Mouse (Mus musculus) embryo, embryonic 11.5 days (tissue): ENCODE measurements around the gene Hlx.

Source experiments
- DNase-seq: peaks from one replicate; pipeline ENCODE4 v3.0.0-alpha.2; 2012; ENCODE audit warnings: low read depth, low spot score

The Hlx gene

DNA sequence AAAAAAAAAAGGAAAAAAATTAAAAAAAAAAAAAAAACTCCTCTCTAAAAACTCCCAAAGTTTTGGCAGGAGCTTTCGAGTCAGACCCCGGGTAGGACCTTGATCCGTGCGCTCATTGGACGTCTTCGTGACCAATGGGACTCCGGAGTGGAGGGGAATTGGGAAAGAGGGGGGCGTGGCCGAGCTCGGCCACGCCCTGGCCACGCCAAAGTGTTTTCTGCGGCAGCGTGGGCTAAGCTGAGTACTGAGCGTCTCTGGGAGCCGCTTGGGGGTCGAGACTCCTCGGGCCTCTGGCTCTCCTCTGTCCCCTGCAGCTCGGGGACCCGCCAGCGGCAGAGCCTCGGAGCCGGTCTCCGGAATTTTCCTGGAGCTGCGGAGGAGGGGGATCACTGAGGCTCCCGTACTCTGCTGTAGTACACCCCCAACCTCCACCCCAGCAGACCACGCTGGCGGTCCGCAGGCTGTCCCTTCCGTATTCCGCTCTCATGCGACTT is at the start of gene Hlx:
Hlx (minus strand) TSS at position 64 of the 494 bp plus-strand sequence.
- DNase-seq, result peak; percentile 82

DNA sequence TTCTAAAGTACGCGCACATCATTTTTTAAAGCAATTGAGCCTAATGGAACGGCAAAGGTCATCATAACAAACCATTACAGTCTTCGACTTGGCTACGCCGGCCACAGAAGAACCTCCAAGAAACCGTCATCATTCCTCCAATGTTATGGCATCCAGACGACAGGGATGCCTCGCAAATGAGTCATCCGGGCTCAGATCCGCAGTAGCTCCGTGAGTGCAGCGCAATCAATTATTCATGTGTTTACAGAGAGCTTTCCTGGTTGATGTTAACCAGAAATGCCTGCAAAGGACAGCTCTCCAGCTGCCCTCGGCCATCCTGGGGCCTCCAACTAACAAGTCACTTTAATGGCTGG is 49.7 kb upstream of the Hlx start:
- peak; percentile 23 for DNase-seq

DNA sequence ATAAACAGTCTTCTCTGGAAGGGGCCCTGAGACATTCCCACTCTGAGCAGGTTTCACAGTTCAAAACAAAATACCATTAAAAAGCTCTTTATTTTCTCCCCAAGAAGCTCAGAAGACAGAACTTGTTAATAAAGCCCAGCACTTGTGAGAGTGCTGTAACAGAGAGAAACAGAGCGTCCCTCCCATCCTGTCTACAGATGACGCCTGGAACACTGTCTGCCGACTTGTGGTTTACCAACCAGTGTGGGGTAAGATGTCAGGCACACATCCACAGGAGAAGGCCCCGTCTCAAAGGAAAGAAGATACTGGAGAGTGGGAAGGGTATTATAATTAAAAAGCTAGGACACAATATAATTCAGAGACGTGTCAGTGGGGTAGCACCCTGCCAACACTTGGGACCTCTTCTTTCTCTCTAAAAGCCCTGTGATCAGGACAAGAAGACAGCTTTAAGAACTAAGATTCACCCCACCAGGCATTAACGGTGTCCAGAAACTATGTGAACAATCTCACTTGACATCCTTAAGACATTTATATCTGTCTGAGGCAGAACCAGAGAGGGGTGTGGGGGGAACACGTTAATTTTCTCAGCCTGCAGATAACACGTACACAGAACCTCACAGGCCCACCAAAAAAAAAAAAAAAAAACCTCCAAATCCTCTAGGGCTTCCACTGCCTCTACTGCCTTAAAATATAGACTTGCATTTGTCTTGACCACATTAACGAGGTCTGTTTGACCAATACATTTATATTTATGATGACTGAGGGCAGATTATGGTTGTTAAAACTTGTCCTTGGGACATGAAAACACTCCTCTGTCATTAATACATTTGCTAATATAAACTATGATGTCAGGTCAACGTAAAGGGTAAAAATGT is 49.1 kb upstream of the Hlx start:
- no peak for DNase-seq

DNA sequence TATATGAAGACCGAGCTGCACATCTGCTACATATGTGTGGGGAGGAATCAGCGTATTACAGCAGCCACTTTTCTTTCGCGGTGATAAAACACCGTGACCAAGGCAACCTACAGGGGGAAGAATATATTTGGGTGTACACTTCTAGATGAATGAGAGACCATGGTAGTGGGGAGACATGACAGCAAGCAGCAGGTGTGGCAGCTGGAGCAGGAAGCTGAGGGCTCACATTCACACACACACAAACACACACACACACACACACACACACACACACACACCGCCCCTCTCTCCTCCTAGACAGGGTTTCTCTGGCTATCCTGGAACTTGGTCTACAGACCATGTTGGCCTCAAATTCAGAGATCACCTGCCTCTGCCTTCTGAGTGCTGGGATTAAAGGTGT is 45.7 kb upstream of the Hlx start:
- DNase-seq, result no peak

DNA sequence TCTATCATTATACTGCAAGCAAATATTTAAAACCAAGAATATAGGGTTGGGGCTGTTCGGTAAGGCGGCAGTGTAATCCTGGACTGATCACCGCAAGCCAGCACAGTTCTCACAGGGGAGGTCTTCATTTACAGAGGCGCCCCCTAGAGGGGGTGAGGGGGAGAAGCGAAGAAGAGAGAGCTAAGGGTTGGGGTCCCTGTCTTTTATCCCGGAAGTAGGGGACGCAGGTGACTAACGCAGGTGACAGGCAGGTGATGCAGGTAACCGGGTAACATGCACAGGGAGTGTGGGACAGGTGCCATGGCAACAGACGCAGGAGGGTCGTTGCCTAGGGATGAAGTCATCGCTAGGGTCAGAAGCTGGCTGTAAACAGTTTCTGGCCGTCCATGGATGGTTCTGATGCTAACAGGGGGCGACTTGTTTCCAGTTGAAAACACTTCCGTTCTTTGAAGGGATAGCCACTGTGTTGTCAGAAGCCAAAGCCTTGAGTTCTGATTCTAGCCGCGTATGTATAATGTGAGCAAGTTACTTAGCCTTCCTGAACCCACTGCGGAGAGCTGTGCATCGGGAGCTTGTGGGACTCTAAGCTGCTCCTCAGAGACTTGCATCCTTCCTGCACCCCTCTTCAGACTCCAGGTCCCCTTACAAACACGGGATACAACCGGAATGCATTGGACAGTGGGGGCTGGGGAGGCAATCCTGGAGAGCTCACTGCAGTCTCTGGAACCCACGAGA is 44.8 kb upstream of the Hlx start:
- no peak for DNase-seq

DNA sequence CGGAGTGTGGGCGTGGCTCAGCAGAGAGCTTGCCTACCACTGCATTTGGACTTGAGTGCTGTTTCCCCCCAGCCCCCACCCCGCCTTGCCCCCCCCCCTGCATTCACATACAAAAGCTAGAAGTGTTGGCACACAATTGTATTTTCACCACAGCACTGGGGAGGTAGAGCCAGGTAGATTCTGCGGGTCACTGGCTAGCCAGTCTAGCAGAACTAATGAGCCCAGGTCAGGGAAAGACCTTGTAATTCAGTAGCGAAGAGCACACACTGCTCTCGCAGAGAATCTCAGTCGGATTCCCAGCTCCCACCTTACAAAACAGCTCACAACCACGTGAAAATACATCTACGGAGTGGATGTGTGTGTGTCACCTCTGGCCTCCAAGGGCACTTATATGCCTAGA is 42.9 kb upstream of the Hlx start:
- no peak for DNase-seq

DNA sequence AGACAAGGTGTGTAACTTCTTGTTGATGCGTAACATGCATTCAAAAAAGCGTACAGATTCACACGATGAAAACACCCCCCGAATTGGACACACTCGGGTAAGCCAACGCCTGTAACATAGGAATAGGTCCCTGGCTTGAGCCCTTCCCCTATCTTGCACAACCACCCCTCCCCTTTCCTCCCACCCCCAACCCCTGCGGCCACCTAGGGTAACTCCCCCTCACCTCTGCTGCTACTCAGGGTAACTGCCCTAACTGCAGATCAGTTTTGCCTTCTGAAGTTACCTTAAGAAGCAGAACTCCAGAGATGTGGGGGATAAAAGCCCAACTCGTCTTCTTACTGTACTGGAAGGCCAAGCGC is 39.5 kb upstream of the Hlx start:
- DNase-seq, result no peak

DNA sequence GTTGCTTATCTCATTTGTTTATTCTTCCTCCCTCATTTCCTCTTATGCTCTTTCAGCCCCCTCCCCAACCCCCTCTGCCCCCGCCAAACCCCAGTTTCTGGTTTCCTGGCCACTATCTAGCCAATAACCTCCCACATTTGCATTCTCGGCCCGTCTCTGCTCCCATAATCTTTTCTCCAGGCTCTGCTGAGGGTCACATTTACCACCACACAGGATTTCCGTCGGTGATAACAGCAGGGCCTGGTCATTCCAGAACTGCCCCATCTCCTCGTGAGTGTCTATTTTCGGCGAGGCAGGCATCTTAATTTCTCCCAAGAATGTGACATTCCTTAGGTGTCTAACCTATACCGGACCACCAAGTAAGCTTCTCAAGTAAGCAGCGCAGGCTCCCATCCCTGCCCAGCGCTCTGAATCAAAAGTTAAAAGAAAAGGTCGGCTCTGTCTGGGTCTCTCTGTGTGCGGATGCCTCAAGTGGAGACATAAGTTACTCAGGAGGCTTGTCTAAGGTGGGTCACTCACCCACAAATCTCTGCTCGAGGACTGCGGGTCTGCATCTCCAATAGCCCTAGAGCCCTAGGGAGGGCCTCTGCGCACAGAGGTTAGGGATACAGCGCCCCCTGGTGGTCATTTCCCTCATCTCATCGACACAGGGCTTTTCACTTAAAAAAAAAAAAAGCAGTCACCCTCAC is 38.9 kb upstream of the Hlx start:
- DNase-seq, result peak; percentile 63

DNA sequence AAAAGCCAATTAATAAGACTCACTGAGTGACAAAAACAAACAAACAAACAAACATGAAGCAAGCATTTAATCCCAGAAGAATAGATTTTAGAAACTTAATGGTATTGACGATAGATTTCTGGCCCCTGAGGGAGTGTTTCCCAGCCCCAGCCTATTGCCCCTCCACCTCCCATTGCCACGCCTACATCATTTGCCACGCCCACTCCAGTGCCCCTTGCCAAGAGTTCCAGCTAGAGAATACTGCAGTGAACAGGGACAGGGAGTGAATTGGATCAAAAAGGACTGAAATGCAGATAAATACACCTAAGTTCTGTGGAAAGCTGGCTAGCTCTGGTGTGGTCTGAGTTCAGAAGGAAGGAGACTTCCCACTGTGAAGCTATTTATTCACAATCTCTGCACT is 31.4 kb upstream of the Hlx start:
- DNase-seq, result no peak

DNA sequence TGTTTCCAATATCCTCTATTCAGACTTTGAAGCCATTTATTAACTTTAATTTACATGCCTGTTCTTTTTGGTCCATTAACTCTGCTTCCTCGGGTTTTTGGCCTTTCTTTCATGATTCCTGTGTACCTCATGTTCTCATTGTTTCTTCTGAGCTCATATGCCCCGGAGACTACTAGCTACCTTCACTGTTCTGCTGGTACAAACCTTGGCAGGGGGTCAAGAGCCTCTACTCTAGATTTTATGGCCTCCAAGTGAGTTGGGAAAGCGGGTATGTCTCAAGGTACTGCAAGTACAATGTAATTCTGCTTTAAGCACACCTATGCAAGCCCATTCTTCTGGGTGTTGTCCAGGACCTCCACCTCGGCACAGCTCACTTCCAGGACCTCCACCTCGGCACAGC is 30.5 kb upstream of the Hlx start:
- no peak for DNase-seq

DNA sequence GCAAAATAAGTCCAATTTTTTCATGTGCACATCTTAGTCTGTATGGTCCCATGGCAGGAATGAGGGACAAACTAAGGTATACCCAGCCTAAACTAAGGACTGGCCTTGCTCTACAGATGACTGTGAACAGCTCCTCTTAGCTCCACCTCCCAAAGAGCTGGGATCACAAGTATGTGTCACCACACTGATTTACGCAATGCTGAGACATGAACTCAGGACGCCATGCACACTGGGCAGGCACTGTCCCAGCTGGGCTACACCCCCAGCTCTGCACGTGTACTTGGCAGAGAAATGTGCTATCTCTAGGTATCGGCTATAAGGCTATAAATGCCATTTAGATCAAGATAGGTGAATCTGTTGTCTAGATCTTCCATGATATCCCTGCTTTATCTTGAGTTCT is 29.6 kb upstream of the Hlx start:
- DNase-seq, result no peak

DNA sequence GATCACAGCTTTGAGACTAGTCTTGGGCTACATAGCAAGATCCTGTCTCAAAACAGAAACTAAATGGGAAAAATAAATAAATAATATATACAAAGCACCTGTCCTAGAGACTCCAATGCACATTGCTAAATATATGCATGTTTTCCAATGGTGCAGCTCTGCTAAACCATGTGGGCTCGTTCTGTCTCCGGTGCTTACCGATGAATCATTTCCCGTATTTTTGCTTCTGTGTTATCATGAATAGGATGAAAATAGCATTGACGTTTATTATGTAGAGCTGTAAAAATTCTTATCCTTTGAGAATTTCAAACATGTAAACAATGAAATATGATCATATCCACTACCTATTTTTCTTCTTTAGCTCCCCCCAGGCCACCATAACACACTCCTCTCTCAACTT is 20.3 kb upstream of the Hlx start:
- no peak for DNase-seq

DNA sequence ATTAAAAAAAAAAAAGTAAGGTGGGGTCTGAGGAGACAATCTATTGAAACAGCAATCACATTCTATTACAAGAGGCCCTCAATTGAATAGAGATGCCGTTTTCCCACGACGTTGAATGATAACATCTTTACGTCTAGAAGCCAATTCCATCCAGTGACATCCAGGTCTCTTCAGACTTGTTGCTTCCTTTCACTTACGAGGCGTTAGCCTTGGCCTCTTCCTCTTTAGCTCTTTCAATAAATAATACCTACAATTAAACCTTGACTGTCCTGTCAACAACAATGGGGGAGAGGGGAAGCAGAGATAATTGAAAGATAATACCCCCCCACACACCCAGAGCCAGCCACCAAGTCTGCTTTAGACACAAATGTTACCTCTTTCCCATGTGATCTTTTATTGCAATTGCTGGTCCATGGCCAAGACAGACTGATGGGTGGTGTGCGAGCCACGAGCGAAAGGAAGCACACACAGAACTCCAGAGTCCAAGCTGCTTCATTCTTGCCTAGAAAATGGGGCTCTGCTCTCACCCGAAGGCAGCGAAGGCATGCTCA is 17.8 kb upstream of the Hlx start:
- DNase-seq, result no peak

DNA sequence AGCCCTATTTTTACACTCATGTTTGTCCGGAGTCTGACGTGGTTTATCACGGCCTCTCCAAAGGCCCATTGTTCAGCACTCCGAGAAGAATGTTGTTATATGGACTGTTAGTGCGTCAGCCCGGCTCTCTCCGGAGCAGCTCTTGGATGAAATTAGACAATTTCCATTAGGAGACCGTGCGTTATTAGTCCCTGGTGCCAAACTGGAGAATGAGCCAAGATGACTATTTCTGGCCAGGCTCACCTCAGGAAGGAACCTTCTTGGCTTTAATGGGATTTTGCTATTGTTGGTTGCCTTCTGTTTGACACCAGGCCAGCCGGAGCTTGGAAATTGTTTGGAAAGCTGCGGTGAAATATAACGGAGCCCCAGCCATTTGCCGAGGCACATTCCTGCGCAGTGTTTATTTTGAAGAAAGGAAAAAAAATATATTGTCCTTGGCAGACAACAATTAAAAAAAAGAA is 16.3 kb upstream of the Hlx start:
- DNase-seq, result no peak

DNA sequence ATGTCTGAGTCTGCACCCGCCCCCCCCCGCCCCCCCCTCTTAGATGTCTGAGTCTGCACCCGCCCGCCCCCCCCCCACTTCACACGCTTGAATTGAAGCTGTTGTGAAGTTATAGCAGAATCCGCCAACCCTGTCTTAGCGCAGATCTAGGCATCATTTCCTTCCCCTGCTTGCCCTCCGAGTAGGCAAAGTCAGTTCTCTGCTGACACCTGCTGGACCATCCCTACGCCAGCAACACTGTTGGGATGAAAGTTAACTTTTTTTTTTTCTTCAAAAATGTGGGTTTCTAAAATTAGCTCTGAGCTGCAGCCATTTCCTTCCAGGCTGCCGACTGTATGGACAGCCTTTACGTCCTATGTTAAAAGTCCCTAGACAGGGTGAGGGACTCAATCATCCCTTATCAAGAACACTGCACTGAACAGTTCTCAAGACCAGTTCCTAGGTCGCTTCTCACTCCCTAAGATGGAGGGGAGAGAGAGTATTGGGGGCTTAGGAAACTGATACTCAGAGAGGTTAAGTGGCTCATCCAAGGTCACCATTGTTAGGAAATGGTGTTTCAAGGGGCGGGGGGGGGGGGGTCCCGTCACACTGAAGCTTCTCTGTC is 5.6 kb upstream of the Hlx start:
- DNase-seq, result no peak

DNA sequence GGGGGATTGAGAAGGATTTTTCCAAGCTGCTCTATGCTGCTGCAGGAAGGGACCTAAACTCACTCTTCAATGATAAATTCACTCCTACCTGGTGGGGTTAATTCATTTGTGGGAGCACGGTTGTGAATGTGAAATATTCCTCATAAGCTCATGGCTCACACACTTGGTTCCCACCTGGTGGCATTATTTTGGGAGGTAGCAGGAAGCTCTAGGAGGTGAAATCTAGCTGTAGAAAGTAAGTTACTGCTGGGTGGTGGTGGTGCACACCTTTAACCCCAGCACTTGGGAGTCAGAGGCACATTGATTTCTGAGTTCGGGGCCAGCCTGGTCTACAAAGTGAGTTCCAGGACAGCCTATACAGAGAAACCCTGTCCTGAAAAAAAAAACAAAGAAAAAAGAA is 4.8 kb upstream of the Hlx start:
- no peak for DNase-seq

DNA sequence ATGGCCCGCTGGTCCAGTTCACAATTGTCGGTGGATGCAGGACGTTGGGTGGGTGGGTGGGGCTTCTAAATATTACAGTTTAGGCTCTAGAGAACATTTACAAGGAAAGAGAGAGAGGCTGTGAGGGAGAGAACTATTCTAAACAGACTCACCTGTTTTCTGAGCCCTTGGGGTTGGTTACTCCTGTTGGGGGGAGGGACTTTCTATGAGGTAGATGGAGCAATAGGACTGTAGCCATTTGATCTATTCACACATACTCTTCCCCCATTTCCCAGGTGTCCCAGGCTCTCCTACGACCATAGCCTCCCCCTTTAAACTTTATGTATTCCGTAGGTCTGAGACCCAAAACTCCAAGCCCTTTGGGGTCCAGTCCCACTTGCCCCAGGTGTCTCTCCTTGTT is 3.8 kb upstream of the Hlx start:
- no peak for DNase-seq

DNA sequence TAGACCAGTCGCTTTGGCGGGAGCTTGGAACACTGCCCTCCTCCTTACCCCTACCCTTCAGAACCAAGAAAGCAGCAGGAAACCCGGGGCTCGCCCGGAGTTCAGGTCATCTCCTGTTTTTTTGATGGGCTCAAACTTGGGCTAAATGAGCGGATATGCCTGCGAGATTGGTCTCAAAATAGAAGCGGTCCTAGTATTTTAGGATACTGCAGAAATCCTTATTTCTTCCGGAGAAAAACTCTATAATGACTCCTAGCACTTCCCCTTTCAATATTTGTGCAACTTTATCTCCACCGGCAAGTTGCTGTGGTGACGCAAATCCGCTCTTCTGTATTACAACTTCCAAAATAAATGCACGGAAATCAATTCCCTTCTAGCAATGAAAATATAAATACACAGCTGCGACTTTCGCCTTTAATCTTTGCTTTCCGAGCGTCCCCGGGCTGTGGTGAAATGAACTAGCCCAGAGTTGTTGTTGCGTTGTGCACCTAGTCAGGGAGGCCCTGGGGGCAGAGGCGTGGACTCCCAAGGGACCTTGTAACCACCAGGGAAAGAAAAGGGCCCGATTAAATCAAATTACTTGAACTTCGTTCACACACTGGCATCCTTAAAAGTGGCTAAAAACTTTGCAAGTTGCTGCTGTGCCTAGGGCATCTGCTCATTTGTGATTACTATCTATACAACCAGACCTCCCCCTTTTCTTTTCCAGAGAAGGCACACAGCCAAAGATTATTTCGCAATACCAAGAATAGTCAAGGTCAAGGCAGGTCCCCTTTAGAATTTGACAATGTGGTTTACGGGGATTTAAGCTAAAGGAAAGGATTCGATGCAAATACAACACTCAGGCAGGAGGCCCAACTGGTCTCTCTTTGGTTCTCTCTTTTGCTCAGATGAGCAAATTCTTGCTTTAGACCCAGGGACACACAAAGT is 2.8 kb upstream of the Hlx start:
- DNase-seq, result no peak

DNA sequence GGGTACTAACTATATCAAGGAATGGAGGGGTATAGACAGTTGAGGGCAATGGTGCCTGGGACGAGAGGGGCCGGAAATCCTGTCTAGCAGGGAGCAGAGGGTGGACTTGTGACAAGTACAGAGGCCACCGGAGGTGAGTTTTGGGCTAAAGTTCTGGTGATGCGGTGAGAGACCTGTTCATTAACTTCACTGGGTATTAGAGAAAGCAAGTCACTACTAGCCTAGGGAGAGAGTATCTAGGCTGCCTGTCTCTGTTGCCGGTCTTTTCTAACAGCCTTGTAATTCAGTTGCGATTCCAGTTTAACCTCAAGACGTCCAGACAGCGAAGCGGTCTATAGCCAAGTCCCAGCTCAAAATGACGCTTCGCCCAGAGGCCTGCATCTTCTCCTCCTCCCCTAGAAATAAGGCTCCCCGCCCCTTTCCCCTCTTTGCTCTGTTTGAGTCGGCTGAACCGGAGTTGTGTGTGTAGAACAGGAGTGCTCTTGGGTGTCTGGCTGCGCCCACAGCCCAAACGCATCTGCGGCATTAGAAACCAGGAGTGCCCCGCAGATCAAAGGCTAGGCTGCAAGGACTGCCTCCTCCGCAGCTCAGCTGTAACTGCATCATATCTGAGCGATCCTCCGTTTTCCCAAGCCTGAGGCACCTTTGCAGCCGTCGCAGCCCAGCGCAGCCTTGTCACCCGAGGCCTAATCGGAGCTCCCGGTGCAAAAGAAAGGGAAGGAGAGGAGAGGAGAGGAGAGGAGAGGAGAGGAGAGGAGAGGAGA is 1.8 kb upstream of the Hlx start:
- no peak for DNase-seq
